Mouse (Mus musculus): ENCODE measurements around the gene Syne3. TPM values are rescaled to one million over a fixed set of nuclear protein-coding genes. Genes with fewer than 3 reads are reported as not detected.

Gene Syne3
- total RNA-seq (2021) (1 to 10 TPM; 7.0 to 8.5 TPM), polyA plus RNA-seq (2012; rRNA removed) (2.3 and 3.0 TPM in 2 replicates)
- long read RNA-seq, result 0 reads

DNA sequence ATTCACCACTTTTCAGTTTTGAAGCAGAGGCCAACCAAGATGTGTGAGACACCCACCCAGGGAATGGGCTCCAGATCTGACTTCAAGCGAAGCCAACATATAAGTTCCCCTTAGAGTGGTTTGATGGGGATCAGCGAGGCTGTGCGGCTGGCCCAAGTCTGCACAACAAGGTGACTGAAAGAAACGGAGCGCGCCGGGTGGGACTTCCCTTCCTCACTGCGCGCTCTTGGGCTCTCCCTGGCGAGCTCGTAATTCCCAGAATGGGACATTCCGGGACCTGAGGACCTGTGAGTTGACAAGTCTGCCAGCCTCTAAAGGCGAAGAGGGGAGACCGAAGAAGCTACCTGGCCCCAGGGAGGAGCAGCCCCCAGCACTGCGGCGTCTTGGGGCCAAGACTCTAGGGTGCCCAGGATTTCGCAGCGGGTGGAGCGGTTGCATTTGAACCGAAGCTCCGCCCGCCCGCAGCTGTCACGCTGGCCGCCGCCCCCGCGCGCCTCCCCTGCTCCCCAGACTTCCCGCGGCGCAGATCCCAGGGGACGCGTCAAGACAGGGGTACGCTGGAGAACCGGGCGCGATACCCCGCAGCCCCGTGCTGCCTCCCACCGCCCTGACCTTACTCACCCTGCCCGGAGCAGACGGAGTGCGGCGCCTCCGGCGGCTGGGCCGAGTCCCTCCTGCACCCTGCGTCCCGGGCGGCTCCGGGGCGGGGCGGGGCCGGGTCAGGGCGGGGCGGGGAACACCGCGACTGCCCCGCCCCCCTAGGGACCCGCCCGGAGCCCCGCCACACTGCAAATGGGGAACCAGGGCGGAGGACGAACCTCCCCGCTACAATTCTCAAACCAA lies at the start of gene Syne3:
TSS of gene Syne3 (minus strand) at position 440 of the 843 bp plus-strand sequence.
- peaks cover 16% of the 10 kb centered on the region for H3K4me1 ChIP-seq (ENCODE audit: control insufficient read depth, insufficient read depth, low read length)
- H3K27ac ChIP-seq, result peak within 1 kb of the TSS; percentile 95
- peak within 1 kb of the TSS; percentile 95 for H3K4me3 ChIP-seq
- peak within 1 kb of the TSS; percentile 86 for H3K9ac ChIP-seq (ENCODE audit: low read depth, low read length)
- no peaks in the 10 kb centered on the region for H3K79me2 ChIP-seq (replicated peaks; ENCODE audit: control insufficient read depth, insufficient read depth, low read length)
- DNase-seq, result peak; percentile 89 to 91
- H3K27me3 ChIP-seq (ENCODE audit: control insufficient read depth, insufficient read depth, low read length), result no peaks in the 10 kb centered on the region
- WGBS, result under 1% methylated on average over 66 of the region's 66 CpGs
- TF ChIP-seq CTCF (IDR thresholded peaks at IDR 0.05) (peak; percentile 41; the same call in 1 of the 2 replicates), POLR2A (IDR thresholded peaks at IDR 0.05; ENCODE audit: insufficient read depth, low read depth, low read length) (peak; percentile 57; the same call in 1 of the 2 replicates), EP300 (IDR thresholded peaks at IDR 0.05; ENCODE audit: insufficient read depth, low read depth, low read length) (no peak)
- H3K36me3 ChIP-seq (ENCODE audit: control insufficient read depth, insufficient read depth, low read length), result no peaks in the 10 kb centered on the region
- intact Hi-C loops (cut with DNase I), result loop anchor here (2.0 kb wide), 1 partner anchor 15 kb away; no protein-coding TSS in a partner anchor

DNA sequence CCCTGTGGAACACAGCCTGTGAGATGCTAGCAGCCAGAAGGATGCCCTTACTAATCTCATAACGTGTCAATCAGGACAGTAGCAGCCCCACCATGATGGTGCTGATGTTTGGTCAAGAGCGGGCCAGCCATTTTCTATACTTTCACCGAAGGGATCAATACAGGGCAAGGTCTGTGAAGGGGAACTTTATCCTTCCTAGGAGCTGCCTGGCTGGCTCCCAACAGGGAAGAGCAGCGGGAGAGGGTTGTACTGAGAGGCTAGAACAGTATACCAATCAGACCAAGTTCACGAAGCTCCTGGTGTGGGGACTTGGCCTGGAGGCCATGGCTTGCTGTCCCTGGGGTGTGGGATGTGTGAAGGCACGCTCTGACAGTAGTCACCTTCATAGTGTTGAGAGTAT lies 45.7 kb upstream of the Syne3 start:
- intact Hi-C loops (cut with DNase I), result loop anchor here (10.0 kb wide), 1 partner anchor 119 kb away; the partner anchor contains the start of gene Tcl1b5
- Histone ChIP-seq H3K9ac (ENCODE audit: low read depth, low read length) (no peak overlapping the region), H3K4me3 (no peak overlapping the region), H3K27me3 (ENCODE audit: control insufficient read depth, insufficient read depth, low read length) (no peaks in the 10 kb centered on the region), H3K27ac (no peak overlapping the region), H3K36me3 (ENCODE audit: control insufficient read depth, insufficient read depth, low read length) (no peaks in the 10 kb centered on the region), H3K4me1 (ENCODE audit: control insufficient read depth, insufficient read depth, low read length) (no peaks in the 10 kb centered on the region), H3K79me2 (replicated peaks; ENCODE audit: control insufficient read depth, insufficient read depth, low read length) (no peaks in the 10 kb centered on the region)
- DNase-seq, result no peak
- 76% methylated on average over 6 of the region's 6 CpGs for WGBS
- TF ChIP-seq EP300 (IDR thresholded peaks at IDR 0.05; ENCODE audit: insufficient read depth, low read depth, low read length), result no peak
- no peak for TF ChIP-seq POLR2A (IDR thresholded peaks at IDR 0.05; ENCODE audit: insufficient read depth, low read depth, low read length)
- TF ChIP-seq CTCF (IDR thresholded peaks at IDR 0.05), result no peak

DNA sequence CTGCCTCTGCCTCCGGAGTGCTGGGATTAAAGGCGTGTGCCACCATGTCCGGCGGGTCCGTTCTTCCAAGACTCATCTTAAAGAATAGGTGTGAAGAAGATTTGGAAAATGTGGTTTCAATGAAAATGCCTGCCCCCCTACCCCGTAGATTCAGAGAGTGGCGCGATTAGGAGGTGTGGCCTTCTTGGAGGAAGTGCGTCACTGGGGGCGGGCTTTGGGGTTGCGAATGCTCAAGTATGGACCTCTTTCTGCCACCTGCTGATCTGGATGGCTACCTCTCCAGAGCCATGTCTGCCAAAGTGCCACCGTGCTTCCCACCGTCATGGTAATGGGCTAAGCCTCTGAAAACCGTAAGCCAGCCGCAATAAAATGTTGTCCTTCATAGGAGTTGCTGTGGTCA lies 44.4 kb upstream of the Syne3 start:
- intact Hi-C loops (cut with DNase I), result loop anchor here (5.0 to 10.0 kb wide), 2 partner anchors 121 to 373 kb away; partner anchors contain the start of gene Tcl1b5
- no peak overlapping the region for H3K27ac ChIP-seq
- H3K4me3 ChIP-seq, result no peak overlapping the region
- no peaks in the 10 kb centered on the region for H3K27me3 ChIP-seq (ENCODE audit: control insufficient read depth, insufficient read depth, low read length)
- no peak for TF ChIP-seq EP300 (IDR thresholded peaks at IDR 0.05; ENCODE audit: insufficient read depth, low read depth, low read length)
- no peak for TF ChIP-seq POLR2A (IDR thresholded peaks at IDR 0.05; ENCODE audit: insufficient read depth, low read depth, low read length)
- TF ChIP-seq CTCF (IDR thresholded peaks at IDR 0.05), result no peak
- no peaks in the 10 kb centered on the region for H3K36me3 ChIP-seq (ENCODE audit: control insufficient read depth, insufficient read depth, low read length)
- H3K9ac ChIP-seq (ENCODE audit: low read depth, low read length), result no peak overlapping the region
- WGBS, result 87% methylated on average over 15 of the region's 15 CpGs
- no peaks in the 10 kb centered on the region for H3K79me2 ChIP-seq (replicated peaks; ENCODE audit: control insufficient read depth, insufficient read depth, low read length)
- H3K4me1 ChIP-seq (ENCODE audit: control insufficient read depth, insufficient read depth, low read length), result no peaks in the 10 kb centered on the region
- no peak for DNase-seq

DNA sequence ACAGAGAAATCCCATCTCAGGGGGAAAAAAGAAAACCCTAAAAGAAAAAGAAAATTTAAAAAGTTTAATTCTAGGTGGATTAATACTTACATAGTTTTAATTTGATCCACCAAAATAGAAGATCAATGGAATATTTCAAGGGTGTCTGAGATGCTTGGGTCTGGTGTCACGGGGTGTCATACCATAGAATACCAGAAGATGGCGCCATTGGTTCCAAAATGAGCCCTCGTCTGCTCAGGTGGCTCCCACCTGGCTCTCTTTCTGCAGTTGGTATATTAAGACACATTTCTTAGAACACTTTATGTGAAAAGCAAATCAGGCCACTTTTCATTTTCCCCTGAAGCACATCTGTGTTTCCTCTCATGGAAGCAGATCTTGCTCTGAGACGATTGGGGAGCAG lies 41.3 kb upstream of the Syne3 start:
- Histone ChIP-seq H3K27ac (no peak overlapping the region), H3K4me3 (no peak overlapping the region), H3K27me3 (ENCODE audit: control insufficient read depth, insufficient read depth, low read length) (no peaks in the 10 kb centered on the region), H3K9ac (ENCODE audit: low read depth, low read length) (no peak overlapping the region), H3K79me2 (replicated peaks; ENCODE audit: control insufficient read depth, insufficient read depth, low read length) (no peaks in the 10 kb centered on the region), H3K36me3 (ENCODE audit: control insufficient read depth, insufficient read depth, low read length) (no peaks in the 10 kb centered on the region), H3K4me1 (ENCODE audit: control insufficient read depth, insufficient read depth, low read length) (no peaks in the 10 kb centered on the region)
- DNase-seq, result peak in 1 of 2 experiments; percentile 42
- WGBS, result 12% methylated on average over 4 of the region's 4 CpGs
- TF ChIP-seq CTCF (IDR thresholded peaks at IDR 0.05) (peak; percentile 90; the same call in 1 of the 2 replicates), EP300 (IDR thresholded peaks at IDR 0.05; ENCODE audit: insufficient read depth, low read depth, low read length) (no peak)
- intact Hi-C loops (cut with DNase I), result loop anchor here (1.0 to 10.0 kb wide), 3 partner anchors 53 to 376 kb away; partner anchors contain the start of gene Tcl1b5

DNA sequence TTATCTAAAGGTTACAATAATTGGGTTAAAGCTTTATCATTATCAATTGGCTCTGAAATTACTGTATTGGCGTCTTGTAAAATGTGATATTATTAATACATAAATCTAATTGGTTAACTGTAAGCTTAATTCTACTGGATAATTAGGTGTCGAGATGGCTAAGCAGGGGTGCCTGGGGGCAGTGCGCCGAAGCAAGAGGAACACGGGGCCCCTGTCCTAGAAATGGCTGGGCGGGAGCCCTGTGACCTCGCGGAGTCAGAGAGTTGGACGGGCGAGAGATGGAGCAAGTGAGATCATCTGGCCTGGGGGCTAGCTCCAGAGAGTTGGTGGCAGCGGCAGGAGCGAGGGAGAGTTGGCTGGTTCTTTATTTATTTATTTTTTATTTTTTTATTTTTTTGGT lies 40.2 kb upstream of the Syne3 start:
- Histone ChIP-seq H3K36me3 (ENCODE audit: control insufficient read depth, insufficient read depth, low read length) (no peaks in the 10 kb centered on the region), H3K79me2 (replicated peaks; ENCODE audit: control insufficient read depth, insufficient read depth, low read length) (no peaks in the 10 kb centered on the region), H3K9ac (ENCODE audit: low read depth, low read length) (no peak overlapping the region), H3K4me3 (no peak overlapping the region), H3K27me3 (ENCODE audit: control insufficient read depth, insufficient read depth, low read length) (no peaks in the 10 kb centered on the region), H3K27ac (no peak overlapping the region), H3K4me1 (ENCODE audit: control insufficient read depth, insufficient read depth, low read length) (no peaks in the 10 kb centered on the region)
- intact Hi-C loops (cut with DNase I), result loop anchor here (5.0 to 10.0 kb wide), 2 partner anchors 125 to 377 kb away; partner anchors contain the start of gene Tcl1b5
- 79% methylated on average over 12 of the region's 12 CpGs for WGBS
- TF ChIP-seq POLR2A (IDR thresholded peaks at IDR 0.05; ENCODE audit: insufficient read depth, low read depth, low read length) (no peak), EP300 (IDR thresholded peaks at IDR 0.05; ENCODE audit: insufficient read depth, low read depth, low read length) (no peak), CTCF (IDR thresholded peaks at IDR 0.05) (no peak)
- no peak for DNase-seq
